Mouse (Mus musculus) cerebellum, adult 11 months (tissue): ENCODE measurements around the gene Tmprss9.

Source experiments
- DNase-seq: peaks from one replicate; pipeline ENCODE4 v3.0.0; 2022

Tmprss9 gene

DNA sequence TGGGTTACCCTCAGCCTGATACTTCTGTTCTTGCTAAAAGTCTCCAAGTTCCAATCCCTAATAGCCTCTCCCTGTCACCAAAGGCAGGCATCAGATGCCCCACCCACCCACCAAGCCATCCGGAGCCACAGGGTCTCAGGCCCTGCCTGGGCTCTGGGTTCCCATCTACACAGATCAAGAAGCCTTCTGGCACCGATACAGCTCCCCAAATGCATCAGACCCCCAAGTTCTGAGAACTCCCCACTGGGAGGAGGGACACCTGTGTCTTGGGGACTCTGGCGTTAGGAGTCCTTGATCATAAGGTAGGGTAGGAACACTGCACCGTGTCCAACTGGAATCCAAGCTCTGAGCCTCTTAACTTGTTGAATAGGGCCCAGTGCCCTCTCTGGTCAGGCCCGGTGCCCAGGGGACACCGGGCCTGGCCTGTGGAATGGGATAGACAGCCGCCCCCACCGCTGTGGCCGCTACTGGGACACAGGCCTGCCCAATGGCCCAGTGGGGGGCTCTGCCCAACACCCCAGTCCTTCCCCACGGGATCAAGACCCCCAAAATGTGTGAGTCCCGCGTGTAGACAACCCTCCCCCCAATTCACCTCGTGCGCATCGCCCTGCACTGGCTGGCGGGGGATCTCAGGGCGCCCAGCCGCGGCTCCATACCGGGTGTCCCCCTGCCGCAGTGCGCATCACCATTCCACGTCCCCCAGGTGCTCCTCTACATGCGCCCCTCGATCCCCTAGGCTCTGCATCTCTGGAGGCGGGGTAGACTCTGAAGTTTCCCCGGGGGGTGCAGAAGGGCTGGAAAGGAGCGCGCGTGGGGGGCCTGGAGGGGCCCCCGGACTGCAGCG lies 28.3 kb upstream of the Tmprss9 start:
- no peak for DNase-seq

DNA sequence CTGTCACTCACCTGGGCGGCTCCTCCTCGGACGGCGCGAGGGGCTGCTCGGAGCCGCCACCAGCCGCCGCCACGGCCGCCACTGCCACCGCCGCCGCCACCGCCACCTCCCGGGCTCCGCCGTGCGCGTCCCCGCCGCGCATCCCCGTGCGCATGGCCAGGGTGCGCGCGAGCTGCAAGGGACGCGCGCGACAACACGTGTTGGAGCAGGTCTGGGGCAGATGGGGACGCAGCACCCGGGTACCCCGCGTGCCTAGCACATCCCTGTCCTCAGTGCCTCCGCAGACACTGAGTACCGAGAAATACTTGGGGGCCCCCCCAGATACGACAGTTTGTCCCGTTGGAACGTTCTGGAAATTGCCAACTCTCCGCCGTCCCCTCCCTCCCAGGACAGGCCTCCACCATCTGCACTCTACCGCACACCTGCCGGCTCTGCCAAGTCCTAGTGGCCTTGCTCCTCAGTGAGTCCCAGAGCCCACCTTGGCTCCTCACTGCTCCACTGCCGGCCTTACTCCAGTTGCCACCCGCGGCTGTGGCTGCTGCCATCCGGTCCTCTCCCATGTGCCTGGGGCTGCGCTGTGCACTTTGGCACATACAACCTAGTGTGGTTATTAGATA lies 27.6 kb upstream of the Tmprss9 start, which contains the start of gene Lingo3:
Gene Lingo3 (minus strand): TSS at position 109 of the 617 bp plus-strand sequence.
- peak; percentile 76 for DNase-seq

DNA sequence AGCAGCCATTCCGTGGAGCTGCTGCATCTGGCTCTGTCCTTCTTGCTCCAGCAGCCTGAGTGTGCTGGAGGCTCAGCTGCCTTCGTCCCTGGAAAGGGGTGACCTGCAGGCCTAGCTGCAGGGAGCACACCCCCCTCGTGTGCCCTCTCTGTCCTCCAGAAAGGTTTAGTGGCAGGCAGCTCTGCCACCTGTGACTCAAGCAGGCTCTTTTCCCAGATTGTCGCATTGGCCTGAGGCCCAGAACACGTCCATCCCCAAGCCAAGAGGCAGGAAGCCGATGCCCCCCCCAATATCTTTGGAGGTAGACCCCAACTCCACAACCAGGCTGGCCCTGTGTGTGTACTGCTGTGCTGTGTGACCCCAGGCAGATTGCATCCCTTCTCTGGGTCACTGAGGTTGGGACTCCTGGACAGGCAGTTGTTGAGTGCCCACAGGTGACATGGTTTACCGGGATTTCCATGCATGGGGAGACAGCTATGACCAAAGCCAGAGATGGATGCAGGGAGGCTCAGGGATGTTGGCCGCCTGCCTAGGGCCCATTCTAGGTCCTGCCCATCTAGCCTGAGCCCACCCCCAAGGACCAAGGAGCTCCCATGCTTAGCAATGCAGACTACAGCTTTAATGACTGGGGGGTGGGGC lies 26.5 kb upstream of the Tmprss9 start:
- DNase-seq: no peak

DNA sequence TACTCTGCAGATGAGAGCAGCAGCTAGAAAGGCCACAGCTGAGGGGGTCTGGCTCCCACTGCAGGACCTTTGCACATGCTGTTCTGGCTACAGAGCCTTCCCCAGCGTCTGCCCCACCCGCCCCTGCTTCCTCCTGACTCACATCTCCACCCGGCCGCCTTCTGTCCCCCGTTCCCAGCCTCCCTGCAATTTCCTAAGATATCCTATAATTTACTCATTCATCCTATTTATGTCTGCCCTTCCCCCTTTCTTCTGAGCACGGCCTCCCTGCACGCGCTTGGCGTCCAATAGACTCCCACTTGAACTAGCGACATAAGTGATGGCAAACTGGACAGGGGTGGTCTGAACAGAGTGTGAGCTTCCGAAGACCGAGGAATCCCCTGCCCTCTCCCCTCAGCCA lies 25.9 kb upstream of the Tmprss9 start:
- no peak for DNase-seq

DNA sequence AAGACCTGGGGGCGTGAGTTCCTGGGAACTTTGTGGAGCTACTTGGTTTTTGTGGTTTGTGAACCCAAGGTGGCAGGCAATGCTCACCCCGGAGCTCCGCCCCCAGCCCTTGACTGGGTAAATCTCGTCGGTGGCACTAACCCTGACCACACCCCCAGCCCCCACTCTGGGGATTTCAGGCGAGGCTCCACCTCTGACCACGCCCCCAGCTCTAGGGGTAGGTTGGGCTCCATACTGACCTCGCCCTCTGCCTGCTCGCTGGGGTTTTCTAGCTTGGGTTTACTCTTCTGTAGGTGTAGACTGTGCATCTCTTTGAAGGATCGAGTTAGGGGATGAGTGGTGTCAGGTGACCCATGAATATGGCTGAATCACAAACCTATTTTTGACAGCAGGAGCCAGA lies 23.1 kb upstream of the Tmprss9 start:
- DNase-seq: no peak

DNA sequence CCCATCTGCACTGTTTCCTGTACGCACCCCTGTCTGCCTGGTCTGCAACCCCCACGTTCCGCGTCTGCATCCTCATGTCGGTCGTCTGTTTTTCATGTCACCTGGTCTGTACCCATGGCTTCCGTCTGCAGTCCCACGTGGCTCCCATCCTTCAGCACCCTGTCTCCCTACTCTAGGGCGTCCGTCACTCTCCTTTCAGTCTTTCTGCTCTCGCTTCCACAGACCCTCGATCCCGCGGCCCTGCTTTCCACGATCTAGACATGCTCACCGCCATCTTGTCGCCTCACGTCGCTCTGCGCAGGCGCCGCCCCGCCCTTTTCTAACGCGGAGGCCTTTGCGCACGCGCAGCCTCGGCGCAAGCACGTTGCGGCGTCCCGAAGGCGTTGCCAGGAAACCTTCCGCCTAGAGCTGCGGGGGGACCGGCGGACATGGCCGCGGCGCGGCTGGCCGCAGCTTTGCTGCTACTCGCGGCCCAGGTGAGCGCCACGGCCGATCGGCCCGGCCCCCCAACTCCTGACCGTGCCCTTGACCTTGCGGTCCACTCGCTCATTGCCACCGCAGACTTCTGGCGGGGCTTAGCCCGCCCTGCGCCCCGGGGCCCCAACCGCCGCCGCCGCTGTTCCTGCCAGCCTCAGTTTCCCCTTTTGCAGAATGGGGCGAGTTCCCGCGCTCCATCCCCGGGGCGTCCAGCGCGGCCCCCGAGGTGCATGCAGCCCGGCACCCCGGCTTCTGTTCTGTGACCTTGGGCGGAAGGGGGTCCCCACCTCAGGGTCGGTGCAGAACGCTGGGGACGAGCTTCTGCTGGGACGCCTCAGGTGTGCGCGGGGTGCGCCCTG lies 16.5 kb upstream of the Tmprss9 start, which contains the start of the genes Lsm7 and Sppl2b:
Gene Lsm7 (minus strand): TSS at position 297 of the 836 bp plus-strand sequence.
Gene Sppl2b (plus strand): TSS at position 363 of the 836 bp plus-strand sequence.
- peak; percentile 97 for DNase-seq

DNA sequence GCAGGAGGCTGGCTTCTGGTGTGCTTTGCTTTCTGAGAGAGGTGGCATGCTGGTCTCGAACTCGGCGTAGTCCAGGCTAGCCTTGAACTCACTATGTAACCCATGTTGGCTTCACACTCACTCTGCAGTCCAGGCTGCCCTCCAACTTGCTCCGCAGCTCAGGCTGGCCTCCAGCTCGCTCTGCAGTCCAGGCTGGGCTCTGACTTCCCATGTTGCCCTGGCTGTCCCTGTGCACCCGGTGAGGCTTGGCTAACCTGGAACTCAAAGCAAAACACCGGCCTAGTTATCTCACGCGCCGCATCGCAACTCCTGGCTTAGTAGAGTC lies 15.9 kb upstream of the Tmprss9 start:
- peak; percentile 62 for DNase-seq

DNA sequence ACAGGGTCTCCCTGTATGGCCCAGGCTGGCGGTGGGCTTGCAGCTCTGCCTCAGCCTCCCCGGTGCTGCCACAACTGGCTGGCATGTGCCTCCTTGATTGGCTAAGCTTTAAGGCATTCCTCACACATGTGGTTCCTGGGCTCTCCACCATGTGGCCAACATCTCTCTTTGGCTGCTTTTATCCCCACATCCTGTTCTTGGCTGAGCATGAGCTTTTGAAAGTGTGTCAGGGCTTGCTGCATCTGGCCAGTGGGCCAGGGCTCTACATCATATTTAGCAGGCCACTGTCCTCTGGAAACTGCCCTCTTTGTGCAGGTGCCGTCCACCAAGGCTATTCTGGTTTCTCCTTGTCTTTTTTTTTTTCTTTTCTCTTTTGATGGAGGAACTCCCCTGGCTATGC lies 15.4 kb upstream of the Tmprss9 start:
- DNase-seq: no peak

DNA sequence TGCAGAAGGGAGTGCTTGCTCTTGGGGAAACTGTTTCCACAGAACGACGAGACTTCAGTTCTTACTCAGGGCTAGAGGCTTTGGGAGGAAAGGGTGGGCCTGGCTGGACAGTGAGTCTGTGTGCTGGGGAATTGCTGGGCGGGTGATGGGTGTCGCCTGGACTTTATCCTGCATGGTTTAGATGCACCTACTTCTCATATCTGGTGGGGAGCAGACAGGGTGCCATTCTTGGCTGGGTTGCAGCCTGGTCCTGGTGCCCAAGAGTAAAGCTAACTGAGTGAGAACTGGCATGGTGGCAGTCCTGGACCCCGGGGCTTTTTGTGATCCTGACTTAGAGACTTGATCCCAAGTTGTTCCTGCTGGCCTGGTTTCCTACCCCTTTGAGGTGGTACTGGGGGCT lies 14.7 kb upstream of the Tmprss9 start:
- DNase-seq: no peak

DNA sequence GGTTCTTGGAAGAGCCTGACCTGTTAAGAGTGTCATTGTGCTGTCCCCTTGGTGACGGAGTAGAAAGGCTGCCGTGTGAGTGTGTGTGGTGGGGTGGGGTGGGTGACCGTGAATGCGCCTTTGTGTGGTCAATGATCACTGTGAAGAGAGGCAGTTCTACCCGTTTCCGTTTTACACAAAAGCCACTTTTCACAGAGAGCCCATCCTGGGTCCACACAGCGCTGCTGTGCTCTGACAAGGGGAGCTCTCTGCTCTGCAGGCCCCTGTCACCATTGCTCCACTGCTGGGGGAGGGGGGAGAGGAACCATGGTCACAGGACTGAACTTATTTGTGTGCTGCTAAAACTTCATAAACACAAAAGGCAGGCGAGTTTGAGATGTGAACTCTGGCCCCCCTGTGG lies 14.3 kb upstream of the Tmprss9 start:
- DNase-seq: no peak

DNA sequence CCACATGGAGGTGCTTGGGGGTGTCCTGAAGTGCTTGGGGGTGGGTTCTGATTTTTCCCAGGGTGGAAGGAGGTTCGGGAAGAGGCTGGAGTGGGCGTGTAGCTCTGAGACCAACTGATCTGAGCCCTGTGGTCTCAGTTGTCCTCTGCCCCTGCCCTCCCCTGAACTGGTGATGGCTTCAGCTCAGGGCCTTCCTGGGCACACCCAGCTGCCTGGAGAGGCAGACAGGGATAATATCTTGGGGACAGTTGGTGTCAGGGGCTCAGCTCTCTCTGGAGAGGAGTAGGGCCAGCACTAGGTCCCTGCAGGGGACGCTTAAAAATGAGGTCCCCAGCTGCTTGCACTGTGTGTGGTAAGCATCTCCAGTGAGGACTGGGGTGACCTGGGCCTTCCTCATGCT lies 13.8 kb upstream of the Tmprss9 start:
- no peak for DNase-seq

DNA sequence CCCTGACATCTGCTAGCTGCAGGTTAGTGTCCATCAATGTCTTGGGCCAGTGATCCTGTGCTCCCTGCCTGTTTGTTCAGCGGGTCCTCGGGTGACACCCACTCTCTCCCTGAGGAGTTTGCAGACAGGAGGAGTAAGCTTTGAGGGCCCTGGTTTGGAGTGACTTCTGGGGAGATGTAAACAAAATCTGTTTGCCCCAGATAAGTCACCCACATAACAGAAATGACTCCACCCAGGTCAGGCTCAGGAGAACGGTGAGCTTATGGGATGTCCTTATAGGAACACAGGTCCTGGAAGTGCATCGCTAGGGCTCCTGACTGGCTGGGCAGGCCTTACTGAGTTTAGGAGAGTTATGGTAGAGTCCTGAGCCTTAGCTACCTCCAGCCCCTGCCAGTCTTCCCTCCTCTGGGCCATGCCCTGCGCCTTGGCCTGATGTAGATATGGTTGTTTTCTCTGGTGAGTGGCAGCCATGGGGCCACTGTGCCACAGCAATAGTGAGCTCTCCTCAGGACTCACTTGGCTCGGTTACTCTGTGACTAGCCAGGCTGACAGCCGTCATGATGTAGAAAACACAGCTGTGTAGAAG lies 13.2 kb upstream of the Tmprss9 start:
- no peak for DNase-seq

DNA sequence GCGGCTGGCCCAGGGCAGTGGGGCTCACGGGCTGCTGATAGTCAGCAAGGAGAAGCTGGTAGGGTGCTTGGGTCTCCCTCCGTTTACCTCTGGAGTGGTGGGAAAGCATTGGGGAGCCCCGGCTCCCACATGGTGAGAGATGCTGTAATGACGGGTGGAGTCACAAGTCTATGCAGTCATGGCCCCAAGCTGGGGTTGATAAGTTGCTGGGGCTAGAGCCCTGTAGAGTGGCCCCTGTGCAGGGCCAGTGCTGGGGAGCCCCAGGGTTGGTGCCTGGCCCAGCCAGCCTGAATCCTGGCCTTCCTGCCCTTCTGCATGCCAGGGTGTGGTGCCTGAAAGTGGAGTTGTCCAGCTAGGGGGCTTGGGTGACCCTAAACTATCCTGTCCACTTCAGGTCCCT lies 9.3 kb upstream of the Tmprss9 start:
- no peak for DNase-seq

DNA sequence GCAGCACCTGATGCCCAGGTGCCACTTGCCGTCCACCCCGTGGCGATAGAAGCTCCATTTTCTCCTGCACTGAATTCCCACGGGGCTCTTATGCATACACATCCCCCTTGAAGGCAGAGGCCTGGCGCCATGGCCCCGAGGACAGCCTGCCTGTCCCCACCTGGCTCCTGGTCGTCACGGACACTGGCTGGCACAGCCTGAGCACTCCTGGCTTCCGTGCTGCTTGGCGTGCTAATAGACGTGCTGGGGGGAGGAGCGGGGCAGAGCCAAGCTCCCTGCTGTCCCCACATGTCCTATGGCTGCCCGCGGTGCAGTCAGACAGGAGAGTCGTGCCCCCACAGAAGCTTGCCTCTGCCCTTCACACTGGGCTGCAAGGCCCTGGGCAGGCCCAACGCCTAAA lies 7.2 kb upstream of the Tmprss9 start:
- DNase-seq: peak; percentile 79

DNA sequence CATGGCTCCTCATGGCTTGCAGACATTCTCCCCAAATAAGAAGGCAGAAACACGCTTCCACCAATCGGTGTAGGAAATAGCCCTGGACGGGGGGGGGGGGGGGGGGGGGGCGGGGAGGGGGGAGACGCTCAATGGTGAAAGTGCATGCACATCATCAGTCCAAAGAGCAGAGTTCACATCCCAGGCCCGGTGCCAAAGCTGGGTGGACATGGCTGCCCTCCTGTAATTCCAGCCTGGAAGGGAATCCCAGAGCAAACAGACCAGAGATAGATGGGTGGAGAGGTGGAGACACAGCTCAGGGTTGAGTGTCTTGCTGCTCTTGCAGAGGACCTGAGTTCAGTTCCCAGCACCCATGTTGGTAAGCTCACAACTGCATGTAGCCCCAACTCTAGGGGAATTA lies 655 bp upstream of the Tmprss9 start:
- DNase-seq: no peak

DNA sequence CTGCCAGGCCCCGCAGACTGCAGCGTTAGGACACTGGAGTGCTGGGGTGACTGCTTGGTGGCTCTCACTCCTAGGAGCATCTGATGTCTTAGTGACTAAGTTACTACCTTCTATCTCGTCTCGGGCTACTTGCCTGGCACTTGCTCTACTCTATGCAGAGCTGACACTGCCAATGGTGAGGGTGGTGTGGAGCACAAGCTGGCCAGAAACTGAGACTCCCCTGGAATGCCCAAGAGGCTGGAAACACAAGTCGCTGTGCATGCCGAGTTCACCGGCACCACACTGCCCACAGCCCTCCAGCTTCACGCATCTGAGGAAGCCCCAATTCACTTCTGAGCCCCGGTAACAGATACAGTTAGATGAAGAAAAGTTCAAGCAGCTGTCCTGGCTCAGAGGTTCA lies 2.4 kb downstream of the Tmprss9 start:
- no peak for DNase-seq

DNA sequence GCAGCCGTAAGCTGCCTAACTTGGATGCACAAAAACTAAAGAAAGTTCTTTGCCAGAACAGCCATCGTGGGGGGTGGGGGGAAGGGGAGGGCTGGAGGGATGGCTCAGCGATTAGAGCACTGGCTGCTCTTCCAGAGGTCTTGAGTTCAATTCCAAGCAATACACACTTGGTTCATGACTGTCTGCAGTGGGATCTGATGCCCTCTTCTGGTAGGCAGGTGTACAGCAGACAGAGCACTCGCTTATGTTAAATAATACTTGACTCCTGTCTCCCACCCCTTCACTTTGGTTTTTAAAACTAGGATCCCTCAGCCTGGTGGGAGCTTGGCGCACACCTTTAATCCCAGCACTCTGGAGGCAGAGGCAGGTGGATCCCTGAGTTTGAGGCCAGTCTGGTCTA lies 4.4 kb downstream of the Tmprss9 start:
- DNase-seq: no peak

DNA sequence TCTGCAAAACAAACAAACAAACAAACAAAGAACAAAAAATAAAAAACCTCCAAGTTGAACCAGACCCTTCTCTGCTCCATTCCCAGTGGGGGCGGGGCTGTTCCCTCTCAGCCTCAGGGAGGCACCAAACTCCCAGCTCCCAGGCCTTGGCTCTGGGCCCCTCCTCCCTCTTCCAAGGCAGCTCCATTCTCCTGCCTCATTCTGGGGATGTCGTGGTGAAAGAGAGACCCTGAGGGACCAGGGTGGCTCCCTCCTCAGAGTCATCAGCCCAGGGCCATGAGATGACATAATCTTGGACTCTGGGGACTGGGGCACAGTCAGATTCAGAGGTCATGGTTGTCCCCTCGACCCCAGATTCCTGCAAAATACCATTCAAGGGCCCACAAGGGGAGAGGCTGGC lies 4.9 kb downstream of the Tmprss9 start:
- DNase-seq: no peak

DNA sequence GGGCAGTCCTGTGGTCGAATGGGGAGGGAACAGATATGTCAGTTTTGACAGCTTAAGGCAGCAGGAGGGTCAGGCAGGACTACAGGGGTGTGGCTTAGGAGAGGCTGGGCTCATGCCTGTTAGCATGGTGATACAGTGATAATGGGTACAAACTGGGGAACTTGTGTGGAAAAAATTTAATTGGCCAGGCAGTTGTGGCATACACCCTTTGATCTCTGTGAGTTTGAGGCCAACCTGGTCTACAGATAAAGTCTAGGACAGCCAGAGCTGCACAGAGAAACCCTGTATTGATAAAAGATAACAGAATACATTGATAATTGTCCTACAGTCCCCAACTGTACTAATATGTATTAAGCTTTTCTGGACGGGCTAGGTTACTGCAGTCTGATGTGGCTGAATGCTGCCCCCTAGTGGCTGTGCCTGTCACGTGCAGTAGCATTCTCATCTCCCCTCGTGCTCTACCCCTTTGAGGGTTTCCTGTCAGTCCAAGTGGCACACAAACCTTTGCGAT lies 8.5 kb downstream of the Tmprss9 start:
- no peak for DNase-seq

DNA sequence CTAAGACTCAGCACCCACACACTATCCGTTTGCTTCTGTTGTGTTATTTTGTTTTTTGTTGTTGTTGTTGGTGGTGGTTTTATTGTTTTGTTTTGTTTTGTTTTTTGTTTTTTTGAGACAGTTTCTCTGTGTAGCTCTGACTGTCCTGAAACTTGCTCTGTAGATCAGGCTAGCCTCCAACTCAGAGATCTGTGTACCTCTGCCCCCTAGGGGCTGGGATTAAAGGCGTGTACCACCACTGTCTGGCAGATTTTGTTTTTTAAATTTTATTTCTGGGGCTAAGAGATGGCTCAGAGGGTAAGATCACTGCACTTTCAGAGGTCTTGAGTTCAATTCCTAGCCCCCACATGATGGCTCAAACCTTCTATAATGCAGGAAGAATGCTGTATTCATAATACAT lies 9.3 kb downstream of the Tmprss9 start:
- no peak for DNase-seq

DNA sequence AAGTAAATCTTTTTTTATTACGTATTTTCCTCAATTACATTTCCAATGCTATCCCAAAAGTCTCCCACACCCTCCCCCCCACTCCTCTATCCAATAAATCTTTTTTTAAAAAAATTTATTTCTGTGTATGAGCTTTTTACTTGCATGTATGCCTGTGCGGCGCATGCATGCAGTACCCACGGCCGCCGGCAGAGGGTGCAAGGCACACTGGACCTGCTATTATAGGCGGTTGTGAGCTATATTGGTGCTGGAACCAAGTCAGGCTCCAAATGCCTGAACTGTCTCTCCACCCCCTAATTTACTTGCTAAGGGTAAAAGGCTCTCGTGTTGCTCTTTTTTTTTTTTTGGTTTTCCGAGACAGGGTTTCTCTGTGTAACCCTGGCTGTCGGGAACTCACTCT lies 9.7 kb downstream of the Tmprss9 start:
- DNase-seq: no peak

DNA sequence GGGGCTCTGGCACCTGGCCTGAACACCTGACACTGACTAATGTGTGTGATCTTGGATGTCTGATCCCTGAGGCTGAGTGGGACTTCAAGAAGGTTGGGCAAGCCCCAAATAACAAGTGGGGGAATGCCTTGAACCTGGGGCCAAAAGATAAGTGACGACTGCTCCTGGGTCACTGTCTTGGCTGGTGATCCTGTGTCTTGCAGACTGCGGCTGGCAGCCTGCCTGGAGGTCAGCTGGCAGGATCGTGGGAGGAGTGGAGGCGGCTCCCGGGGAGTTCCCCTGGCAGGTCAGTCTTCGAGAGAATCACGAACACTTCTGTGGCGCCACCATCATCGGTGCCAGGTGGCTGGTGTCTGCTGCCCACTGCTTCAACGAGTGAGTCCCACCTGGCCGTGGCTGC lies 15.5 kb downstream of the Tmprss9 start:
- DNase-seq: peak; percentile 73

DNA sequence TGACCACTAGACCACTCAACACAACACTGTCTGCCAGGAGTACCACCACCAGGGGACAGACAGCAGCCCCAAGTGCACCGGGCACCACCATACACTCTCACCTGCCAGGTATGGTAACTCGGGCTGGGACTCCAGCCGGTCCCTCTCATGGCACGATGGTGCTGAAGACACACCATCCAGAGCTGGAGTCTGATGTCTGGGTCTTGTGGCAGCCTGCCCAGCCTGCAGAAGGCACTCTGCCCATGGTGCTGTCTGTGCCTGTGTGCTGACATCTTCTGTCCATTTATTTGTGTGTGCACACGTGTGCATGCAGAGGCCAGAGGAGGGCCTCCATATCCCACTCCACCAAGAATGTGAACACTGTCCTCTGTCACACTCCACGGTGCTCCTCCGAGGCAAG lies 23.5 kb downstream of the Tmprss9 start:
- DNase-seq: no peak
